Mouse (Mus musculus) heart, postnatal 0 days (tissue): ENCODE measurements around the gene Hoxb6.

Experiments used
- CTCF ChIP-seq: IDR thresholded peaks from 2 replicates; pipeline ENCODE4 v1.5.1; 2016; ENCODE audit warnings: antibody characterized with exemption, control low read depth, low read depth
- EP300 ChIP-seq: IDR thresholded peaks from 2 replicates; pipeline ENCODE4 v1.6.1; 2016; ENCODE audit warnings: antibody characterized with exemption, low read depth

DNA sequence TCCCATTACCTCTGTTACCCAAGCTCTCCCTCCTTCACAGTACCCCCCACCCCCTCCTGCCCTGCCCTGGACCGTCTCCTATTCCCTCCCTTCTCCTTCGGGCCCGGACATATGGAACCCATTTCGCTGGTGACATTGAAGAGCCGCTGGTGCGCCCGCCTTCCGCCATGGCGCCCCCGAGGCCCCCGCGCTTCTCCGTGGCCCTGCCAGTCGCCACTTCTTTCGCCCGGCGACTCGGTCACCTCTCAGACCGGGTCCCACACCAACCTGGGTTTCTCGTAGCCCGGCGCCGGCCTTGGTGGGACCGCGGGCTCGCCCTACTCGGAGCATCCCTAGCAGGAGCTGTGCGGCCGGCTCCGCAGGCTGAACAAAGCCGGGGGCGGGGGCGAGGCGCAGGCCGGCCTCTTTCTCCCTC lies 40.3 kb downstream of the Hoxb6 start:
- TF ChIP-seq CTCF, result no peak
- no peak for TF ChIP-seq EP300
